Comparison of ENCODE assay signal across 8 mouse cellular contexts in the genomic region with DNA sequence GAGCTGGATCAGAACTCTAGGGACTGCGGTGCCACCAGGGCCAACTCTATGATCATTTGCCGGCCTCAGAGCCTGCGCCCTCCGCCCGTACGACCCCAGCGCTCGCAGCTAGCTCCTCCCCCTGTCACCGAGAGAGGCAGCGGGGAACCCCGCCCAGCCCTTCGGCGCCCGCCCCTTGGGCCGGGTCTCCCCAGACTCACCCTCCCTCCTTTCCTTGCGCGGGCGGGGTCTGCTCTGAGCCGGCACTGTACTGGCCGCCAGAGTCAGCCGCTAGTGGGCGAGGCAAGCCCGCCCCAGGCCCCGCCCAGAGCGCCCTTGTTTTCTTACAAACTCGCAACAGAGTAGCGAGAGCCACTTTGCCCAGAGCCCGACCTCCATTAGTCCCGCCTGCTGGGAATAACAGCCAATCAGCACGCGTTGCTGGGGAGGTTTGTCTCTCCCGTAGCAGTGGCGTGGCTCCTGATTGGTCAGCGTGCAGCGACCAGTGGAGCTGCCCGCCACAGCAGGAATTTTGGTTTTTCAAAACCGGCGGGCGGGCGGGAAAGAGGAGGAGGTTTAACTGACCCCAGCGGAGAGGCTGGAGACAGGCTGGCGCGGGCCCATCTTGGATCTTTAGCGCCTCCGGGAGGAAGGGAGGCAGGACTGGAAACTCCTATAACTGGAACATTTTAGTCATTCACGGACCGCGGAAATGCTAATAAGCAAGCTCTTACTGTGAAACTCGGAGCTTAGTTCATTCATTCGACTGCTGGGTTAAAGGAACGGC. TPM values are rescaled to one million over a fixed set of nuclear protein-coding genes. Genes with fewer than 3 reads are reported as not detected.
DNase-seq lines count a peak whose midpoint lies in the region; ATAC-seq and TF ChIP-seq lines count a peak whose summit lies in the region.

A gene (minus strand): TSS at position 386 of the 766 bp plus-strand sequence.

- TF ChIP-seq CTCF in kidney, adult 2 months (conservative IDR thresholded peaks at IDR 0.05; ENCODE audit: insufficient read depth, insufficient read length, low read depth, low read length), result peak; percentile 55
- 0 out of 2 replicates have a peak, but pooled peaks have one; percentile 9 for TF ChIP-seq CTCF in spleen, adult 2 months (IDR thresholded peaks at IDR 0.05; ENCODE audit: extremely low read depth, insufficient read depth, insufficient read length, insufficient replicate concordance)

- H3K27me3 ChIP-seq in embryonic facial prominence, embryonic 13.5 days, result no peaks in the 10 kb centered on the region
- H3K27me3 ChIP-seq in kidney, adult 2 months (replicated peaks; ENCODE audit: control insufficient read depth, insufficient read depth, low read length), result no peaks in the 10 kb centered on the region
- H3K27me3 ChIP-seq in limb, embryonic 12.5 days, result no peaks in the 10 kb centered on the region
- no peaks in the 10 kb centered on the region for H3K27me3 ChIP-seq in midbrain, embryonic 15.5 days (replicated peaks)
- no peaks in the 10 kb centered on the region for H3K27me3 ChIP-seq in spleen, adult 2 months (ENCODE audit: control insufficient read depth, insufficient read depth, low read length)

- 0 out of 2 replicates have a peak, but pooled peaks cover 6% of the 10 kb centered on the region for H3K36me3 ChIP-seq in embryonic facial prominence, embryonic 13.5 days
- H3K36me3 ChIP-seq in kidney, adult 2 months (ENCODE audit: control insufficient read depth, insufficient read depth, low read length), result no peaks in the 10 kb centered on the region
- H3K36me3 ChIP-seq in limb, embryonic 12.5 days, result no peaks in the 10 kb centered on the region
- no peaks in the 10 kb centered on the region for H3K36me3 ChIP-seq in midbrain, embryonic 15.5 days (replicated peaks)
- H3K36me3 ChIP-seq in spleen, adult 2 months (ENCODE audit: control insufficient read depth, insufficient read depth, low read length), result 0 out of 2 replicates have a peak, but pooled peaks cover 1% of the 10 kb centered on the region

- H3K4me2 ChIP-seq in embryonic facial prominence, embryonic 13.5 days, result peak within 1 kb of the TSS; percentile 78
- H3K4me2 ChIP-seq in limb, embryonic 12.5 days, result peak within 1 kb of the TSS; percentile 92
- peak within 1 kb of the TSS; percentile 83 for H3K4me2 ChIP-seq in midbrain, embryonic 15.5 days

- peaks cover 32% of the 10 kb centered on the region for H3K4me1 ChIP-seq in embryonic facial prominence, embryonic 13.5 days
- peaks cover 10% of the 10 kb centered on the region; the same call in 1 of the 2 replicates for H3K4me1 ChIP-seq in kidney, adult 2 months (ENCODE audit: control insufficient read depth, insufficient read depth, low read length)
- H3K4me1 ChIP-seq in limb, embryonic 12.5 days (replicated peaks), result peaks cover 38% of the 10 kb centered on the region
- peaks cover 37% of the 10 kb centered on the region for H3K4me1 ChIP-seq in midbrain, embryonic 15.5 days
- peaks cover 10% of the 10 kb centered on the region; the same call in 1 of the 2 replicates for H3K4me1 ChIP-seq in spleen, adult 2 months (ENCODE audit: control insufficient read depth, insufficient read depth, insufficient read length)

- under 1% methylated on average over 51 of the region's 51 CpGs for WGBS in embryonic facial prominence, embryonic 13.5 days
- WGBS in kidney, adult 2 months, result under 1% methylated on average over 49 of the region's 51 CpGs
- WGBS in limb, embryonic 12.5 days, result under 1% methylated on average over 51 of the region's 51 CpGs
- WGBS in midbrain, embryonic 15.5 days, result under 1% methylated on average over 51 of the region's 51 CpGs
- under 1% methylated on average over 47 of the region's 51 CpGs for WGBS in spleen, adult 2 months

- TF ChIP-seq POLR2A in kidney, adult 2 months (IDR thresholded peaks at IDR 0.05; ENCODE audit: low read depth, low read length), result peak; percentile 19
- TF ChIP-seq POLR2A in spleen, adult 2 months (IDR thresholded peaks at IDR 0.05; ENCODE audit: low read depth, low read length), result peak; percentile 25

- peak within 1 kb of the TSS; percentile 84 for H3K9ac ChIP-seq in embryonic facial prominence, embryonic 13.5 days
- H3K9ac ChIP-seq in limb, embryonic 12.5 days (replicated peaks), result peak within 1 kb of the TSS; percentile 71
- H3K9ac ChIP-seq in midbrain, embryonic 15.5 days, result peak within 1 kb of the TSS; percentile 73

- ATAC-seq in embryonic facial prominence, embryonic 13.5 days (ENCODE audit: insufficient number of reproducible peaks, insufficient read depth, low FRiP score, low TSS enrichment, low read depth), result peak; percentile 97
- peak; percentile 99 for ATAC-seq in limb, embryonic 12.5 days (ENCODE audit: insufficient number of reproducible peaks, insufficient read depth, low FRiP score, low TSS enrichment, low read depth)
- peak; percentile 95 for ATAC-seq in midbrain, embryonic 15.5 days (replicated peaks)

- peak within 1 kb of the TSS; percentile 82 for H3K4me3 ChIP-seq in embryonic facial prominence, embryonic 13.5 days
- peak within 1 kb of the TSS; percentile 92 for H3K4me3 ChIP-seq in kidney, adult 2 months (ENCODE audit: insufficient read depth, low read depth, low read length)
- H3K4me3 ChIP-seq in limb, embryonic 12.5 days (replicated peaks), result peak within 1 kb of the TSS; percentile 73
- H3K4me3 ChIP-seq in midbrain, embryonic 15.5 days, result peak within 1 kb of the TSS; percentile 73
- H3K4me3 ChIP-seq in spleen, adult 2 months (ENCODE audit: extremely low read depth, insufficient read depth, insufficient read length), result peak within 1 kb of the TSS; percentile 78

- H3K27ac ChIP-seq in embryonic facial prominence, embryonic 13.5 days, result peak within 1 kb of the TSS; percentile 87
- peak within 1 kb of the TSS; percentile 84 for H3K27ac ChIP-seq in kidney, adult 2 months (ENCODE audit: insufficient read depth, low read depth, low read length)
- H3K27ac ChIP-seq in limb, embryonic 12.5 days, result peak within 1 kb of the TSS; percentile 90
- peak within 1 kb of the TSS; percentile 81 for H3K27ac ChIP-seq in midbrain, embryonic 15.5 days
- H3K27ac ChIP-seq in spleen, adult 2 months (ENCODE audit: insufficient read depth, low read length), result peak within 1 kb of the TSS; percentile 83

- no peaks in the 10 kb centered on the region for H3K9me3 ChIP-seq in embryonic facial prominence, embryonic 13.5 days
- H3K9me3 ChIP-seq in limb, embryonic 12.5 days, result no peaks in the 10 kb centered on the region
- H3K9me3 ChIP-seq in midbrain, embryonic 15.5 days, result no peaks in the 10 kb centered on the region

- DNase-seq in 3134 (ENCODE audit: extremely low read depth, insufficient read length, low spot score), result peak; percentile 99
- peak; percentile 100 for DNase-seq in adrenal gland, postnatal 36 days
- DNase-seq in heart, adult 18-20 months, result peak; percentile 100
- DNase-seq in kidney, adult 2 months, result peak; percentile 100
- DNase-seq in spleen, adult 2 months (ENCODE audit: low read depth in 1 of 2, low spot score in 2 of 2), result peak; percentile 100

RNA-seq across cellular contexts. Expression of the gene that starts here (rescaled TPM):
- 10 to 100 TPM; 14.2 to 16.0 TPM for total RNA-seq in adrenal gland, postnatal 36 days (2021)
- polyA plus RNA-seq in embryonic facial prominence, embryonic 13.5 days (2015; fragmentation: Nextera tagmentation; extraction: Ambion mirVana), result 52.1 and 56.2 TPM in 2 replicates
- total RNA-seq in heart, adult 18-20 months (2021), result 10 to 100 TPM; 14.3 to 15.9 TPM
- polyA plus RNA-seq in kidney, adult 2 months (2012; rRNA removed), result 20.2 and 24.1 TPM in 2 replicates
- 46.1 and 46.9 TPM in 2 replicates for polyA plus RNA-seq in limb, embryonic 12.5 days (2016; fragmentation: Nextera tagmentation; extraction: Ambion mirVana)
- 87.3 and 92.1 TPM in 2 replicates for polyA plus RNA-seq in midbrain, embryonic 15.5 days (2015; fragmentation: Nextera tagmentation; extraction: Ambion mirVana)
- polyA plus RNA-seq in spleen, adult 2 months (2012; rRNA removed), result 87.4 and 115 TPM in 2 replicates

Comparison
In these comparisons a context has a peak if more than half of its experiments do, and no peak if none do; other contexts are left out.
1. Peak in every context shown above with its lines: DNase-seq, ATAC-seq, H3K4me3 ChIP-seq and H3K27ac ChIP-seq.